8 mouse cellular contexts compared by ENCODE assay signal in the genomic region with DNA sequence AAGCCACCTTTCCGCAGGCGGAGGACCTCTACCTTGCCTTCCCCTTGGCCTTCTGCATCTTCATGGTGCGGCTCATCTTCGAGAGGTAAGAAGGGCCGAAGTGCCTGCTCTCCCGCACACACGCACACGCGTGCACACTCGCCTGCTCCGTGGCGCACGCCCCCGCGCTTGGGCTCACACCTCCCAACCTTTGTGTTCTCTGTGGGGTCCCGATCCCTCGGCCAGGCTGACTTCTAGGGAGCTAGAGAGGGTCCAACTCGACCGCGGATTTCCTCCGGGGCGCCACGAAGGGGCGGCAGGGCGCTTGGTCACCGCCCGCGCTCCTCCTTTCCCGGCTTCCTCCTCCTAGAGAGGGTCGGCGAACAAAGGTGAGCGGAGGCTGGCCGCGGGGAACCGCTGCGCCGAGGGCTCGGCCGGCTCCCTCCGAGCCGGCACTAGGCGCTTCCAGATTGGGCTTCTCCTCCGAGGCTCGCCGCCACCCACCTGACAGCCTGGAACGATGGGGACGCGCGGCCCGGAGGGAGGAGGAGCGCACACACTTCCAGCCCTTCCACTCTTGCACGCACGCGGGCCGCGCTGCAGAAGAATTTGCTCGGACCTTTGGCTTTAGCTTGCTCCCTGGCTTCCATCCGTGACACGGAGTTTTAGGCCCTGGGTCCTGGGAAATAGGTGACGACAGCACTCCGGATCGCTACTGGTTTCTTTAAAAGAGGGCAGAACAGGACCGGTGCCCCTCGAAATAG. TPM values are rescaled to one million over a fixed set of nuclear protein-coding genes. Genes with fewer than 3 reads are reported as not detected.
DNase-seq lines count a peak whose midpoint lies in the region; ATAC-seq and TF ChIP-seq lines count a peak whose summit lies in the region.

No protein-coding gene starts in this region.

- TF ChIP-seq CTCF in ES-Bruce4 (IDR thresholded peaks at IDR 0.05; ENCODE audit: low read depth, low read length), result no peak

- no peaks in the 10 kb centered on the region for H3K27me3 ChIP-seq in ES-Bruce4 (ENCODE audit: control insufficient read depth, insufficient read depth, low read length, poor library complexity, severe bottlenecking)
- H3K27me3 ChIP-seq in forebrain, embryonic 15.5 days, result no peaks in the 10 kb centered on the region
- no peaks in the 10 kb centered on the region for H3K27me3 ChIP-seq in lung, embryonic 16.5 days (ENCODE audit: control insufficient read depth, insufficient read depth, low read depth, low read length)

- peak overlapping the region; percentile 75 for H3K9ac ChIP-seq in ES-Bruce4 (ENCODE audit: low read depth, poor library complexity, severe bottlenecking)
- H3K9ac ChIP-seq in forebrain, embryonic 15.5 days (replicated peaks), result peak overlapping the region; percentile 92
- peak overlapping the region; percentile 83 for H3K9ac ChIP-seq in lung, embryonic 16.5 days (ENCODE audit: low read length)

- peak; percentile 45 for ATAC-seq in cerebellum, adult (ENCODE audit: insufficient number of reproducible peaks, low FRiP score, low TSS enrichment)
- ATAC-seq in forebrain, embryonic 15.5 days (replicated peaks), result peak; percentile 65
- ATAC-seq in lung, embryonic 16.5 days (ENCODE audit: low read depth), result peak; percentile 46

- H3K4me1 ChIP-seq in ES-Bruce4 (ENCODE audit: control insufficient read depth, insufficient read depth, low read length), result no peaks in the 10 kb centered on the region
- peaks cover 22% of the 10 kb centered on the region for H3K4me1 ChIP-seq in forebrain, embryonic 15.5 days
- H3K4me1 ChIP-seq in lung, embryonic 16.5 days (replicated peaks; ENCODE audit: control insufficient read depth, insufficient read depth, low read length), result peaks cover 6% of the 10 kb centered on the region; the same call in 1 of the 2 replicates

- DNase-seq in heart, postnatal 25 days (ENCODE audit: low spot score), result peak; percentile 2
- peak; percentile 42 to 54 for DNase-seq in layer of hippocampus, adult 18-20 months (ENCODE audit: low spot score in 2 of 2)
- peak; percentile 22 for DNase-seq in ovary, postnatal 14 days (ENCODE audit: low spot score)
- DNase-seq in urinary bladder, adult 2 months (ENCODE audit: low spot score), result peak; percentile 47

- WGBS in forebrain, embryonic 15.5 days, result under 1% methylated on average over 63 of the region's 64 CpGs
- WGBS in lung, embryonic 16.5 days, result under 1% methylated on average over 59 of the region's 64 CpGs

- peak overlapping the region; percentile 64 for H3K4me2 ChIP-seq in forebrain, embryonic 15.5 days (replicated peaks)
- H3K4me2 ChIP-seq in lung, embryonic 16.5 days (ENCODE audit: low read depth, low read length), result peak overlapping the region; percentile 94

- no peak for TF ChIP-seq EP300 in ES-Bruce4 (IDR thresholded peaks at IDR 0.05; ENCODE audit: insufficient read depth, low read depth, low read length)

- TF ChIP-seq POLR2A in ES-Bruce4 (IDR thresholded peaks at IDR 0.05; ENCODE audit: insufficient read depth, low read length), result no peak

- H3K27ac ChIP-seq in ES-Bruce4 (ENCODE audit: insufficient read depth, low read length), result no peak overlapping the region
- peak overlapping the region; percentile 84 for H3K27ac ChIP-seq in forebrain, embryonic 15.5 days (replicated peaks)
- peak overlapping the region; percentile 71 for H3K27ac ChIP-seq in lung, embryonic 16.5 days (ENCODE audit: low read length)

- intact Hi-C loops in heart, postnatal 25 days (cut with DNase I), result loop anchor here (5.0 kb wide), 2 partner anchors 75 kb away; no protein-coding TSS in a partner anchor

- H3K36me3 ChIP-seq in ES-Bruce4 (ENCODE audit: control insufficient read depth, insufficient read depth, low read length, poor library complexity, severe bottlenecking), result no peaks in the 10 kb centered on the region
- no peaks in the 10 kb centered on the region for H3K36me3 ChIP-seq in forebrain, embryonic 15.5 days
- H3K36me3 ChIP-seq in lung, embryonic 16.5 days (ENCODE audit: control insufficient read depth, insufficient read depth, low read length), result no peaks in the 10 kb centered on the region

- H3K4me3 ChIP-seq in ES-Bruce4 (ENCODE audit: low read depth, low read length), result peak overlapping the region; percentile 88
- peak overlapping the region; percentile 87 for H3K4me3 ChIP-seq in forebrain, embryonic 15.5 days
- peak overlapping the region; percentile 89 for H3K4me3 ChIP-seq in lung, embryonic 16.5 days (ENCODE audit: low read length)

- H3K9me3 ChIP-seq in ES-Bruce4 (replicated peaks; ENCODE audit: control insufficient read depth, insufficient read depth, low read length, poor library complexity, severe bottlenecking), result no peaks in the 10 kb centered on the region
- no peaks in the 10 kb centered on the region for H3K9me3 ChIP-seq in forebrain, embryonic 15.5 days
- no peaks in the 10 kb centered on the region for H3K9me3 ChIP-seq in lung, embryonic 16.5 days (ENCODE audit: control insufficient read depth, low read length)

RNA-seq across cellular contexts. Expression of a gene that starts 0.7 kb away (rescaled TPM):
- 17.0 and 17.9 TPM in 2 replicates for polyA plus RNA-seq in ES-Bruce4 (2011; ENCODE audit: insufficient read depth, insufficient read length, low read depth, missing spikeins)
- polyA plus RNA-seq in forebrain, embryonic 15.5 days (2015; fragmentation: Nextera tagmentation; extraction: Ambion mirVana), result 55.0 and 60.0 TPM in 2 replicates
- 1 to 10 TPM; 8.8 to 9.6 TPM for total RNA-seq in heart, postnatal 25 days (2021)
- 10 to 100 TPM; 91.3 to 95.4 TPM for total RNA-seq in layer of hippocampus, adult 18-20 months (2021)
- polyA plus RNA-seq in lung, embryonic 16.5 days (2015; fragmentation: Nextera tagmentation; extraction: Ambion mirVana), result 19.7 and 21.4 TPM in 2 replicates
- polyA plus RNA-seq in urinary bladder, adult 2 months (2012; rRNA removed), result 16.9 and 19.3 TPM in 2 replicates
